Mouse (Mus musculus) forebrain, embryonic 12.5 days (tissue): ENCODE measurements around the gene Vmn1r15. TPM values are rescaled to one million over a fixed set of nuclear protein-coding genes. Genes with fewer than 3 reads are reported as not detected.

Experiments
- ATAC-seq: fragments of 200-750 bp; cut with Nextera tagmentation; 2 replicates; pipeline ENCODE4 v1.8.0; 2017; ENCODE audit warnings: moderate TSS enrichment; ENCODE audit not compliant: low FRiP score
- H3K27ac ChIP-seq: fragments of 300-500 bp; sonication (generic); 2 replicates; pipeline ENCODE4 v1.5.1; 2016; ENCODE audit warnings: mild to moderate bottlenecking
- H3K27me3 ChIP-seq: fragments of 300-500 bp; sonication (generic); 2 replicates; pipeline ENCODE4 v1.6.1; 2016; ENCODE audit warnings: mild to moderate bottlenecking
- H3K36me3 ChIP-seq: fragments of 300-500 bp; sonication (generic); replicated peaks from 2 replicates; pipeline ENCODE4 v1.6.1; 2016; ENCODE audit warnings: mild to moderate bottlenecking
- H3K4me1 ChIP-seq: fragments of 300-500 bp; sonication (generic); 2 replicates; pipeline ENCODE4 v1.6.1; 2016
- H3K4me2 ChIP-seq: fragments of 300-500 bp; sonication (generic); 2 replicates; pipeline ENCODE4 v1.6.1; 2016; ENCODE audit warnings: mild to moderate bottlenecking, moderate library complexity
- H3K4me3 ChIP-seq: fragments of 300-500 bp; sonication (generic); replicated peaks from 2 replicates; pipeline ENCODE4 v1.5.1; 2016; ENCODE audit warnings: mild to moderate bottlenecking
- H3K9ac ChIP-seq: fragments of 300-500 bp; sonication (generic); 2 replicates; pipeline ENCODE4 v1.6.1; 2016; ENCODE audit warnings: mild to moderate bottlenecking
- H3K9me3 ChIP-seq: fragments of 300-500 bp; sonication (generic); 2 replicates; pipeline ENCODE4 v1.6.1; 2016
- WGBS: fragments of 180-500 bp; shearing (Covaris S2); methylation state at CpG from one replicate; pipeline ENCODE4 v1.1.7; 2016; 5-methylcytosine and 5-hydroxymethylcytosine counted together
- polyA plus RNA-seq: library from polyadenylated mRNA; unstranded; fragments of >200 nt; fragmentation: Nextera tagmentation; extraction: Ambion mirVana; gene quantifications from 2 replicates; pipeline ENCODE4 v1.2.1, GENCODE M21; 2016

Vmn1r15 gene
- not detected in 2 replicates for polyA plus RNA-seq

- Histone ChIP-seq H3K36me3 (no peaks in the 10 kb centered on the region), H3K4me2 (no peak within 1 kb of the TSS), H3K27ac (no peak within 1 kb of the TSS), H3K27me3 (no peaks in the 10 kb centered on the region), H3K4me3 (no peak within 1 kb of the TSS), H3K9ac (no peak within 1 kb of the TSS), H3K9me3 (no peaks in the 10 kb centered on the region), H3K4me1 (no peaks in the 10 kb centered on the region)
- ATAC-seq, result no peak
- 85% methylated on average over 1 of the region's 1 CpGs for WGBS
These were observed at the start of gene Vmn1r15 for GRCm38 (mm10) chr6:57257652-57258051. Gene Vmn1r15 (plus strand): TSS chr6:57257952.

DNA sequence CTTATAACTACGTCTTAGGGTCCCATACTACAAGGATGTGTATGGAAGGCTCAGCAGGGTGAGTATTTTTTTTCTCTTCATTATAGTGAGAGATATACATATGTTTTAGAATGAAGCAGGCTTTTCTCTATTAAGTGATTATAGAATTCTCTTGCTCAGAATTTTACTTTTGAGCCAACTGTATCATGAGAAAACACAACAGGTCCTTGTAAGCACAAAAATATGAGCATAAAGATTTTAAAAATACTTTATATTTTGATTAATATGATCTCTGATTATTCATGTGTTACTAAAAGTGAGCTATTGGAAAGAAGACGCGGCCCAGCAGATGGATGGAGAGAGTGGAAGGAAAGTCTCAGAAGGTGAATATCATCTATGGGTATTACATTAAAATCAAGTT lies 26.4 kb upstream of the Vmn1r15 start, which contains the start of gene Vmn1r14:
Vmn1r14 (plus strand) TSS at position 301 of the 400 bp plus-strand sequence.
- Histone ChIP-seq H3K4me3 (no peak within 1 kb of the TSS), H3K4me2 (no peak within 1 kb of the TSS), H3K4me1 (no peaks in the 10 kb centered on the region), H3K9ac (no peak within 1 kb of the TSS), H3K27ac (no peak within 1 kb of the TSS), H3K9me3 (no peaks in the 10 kb centered on the region), H3K27me3 (no peaks in the 10 kb centered on the region), H3K36me3 (no peaks in the 10 kb centered on the region)
- ATAC-seq, result no peak
- 88% methylated on average over 3 of the region's 3 CpGs for WGBS

DNA sequence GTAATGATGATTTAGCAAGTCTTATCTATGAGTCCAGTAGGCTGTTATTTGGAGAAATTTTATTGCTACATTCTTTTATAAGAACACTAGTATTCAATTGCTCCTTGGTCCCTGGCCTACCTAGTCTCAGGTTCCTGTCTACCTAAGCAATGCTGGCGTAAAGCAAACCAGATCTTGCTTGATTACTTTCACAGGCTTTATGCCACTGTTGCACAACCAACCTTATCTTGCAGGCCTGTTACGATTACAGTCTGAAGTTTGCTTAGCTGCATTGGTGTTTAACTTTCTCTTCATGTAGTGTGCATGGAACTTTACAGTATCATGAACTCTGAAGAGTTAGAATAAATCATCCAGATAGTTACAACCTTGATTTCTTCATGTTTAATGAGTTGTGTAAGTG lies 3.2 kb downstream of the Vmn1r15 start:
- ATAC-seq, result no peak
- no peak overlapping the region for H3K27ac ChIP-seq
- H3K4me1 ChIP-seq, result no peaks in the 10 kb centered on the region
- H3K9ac ChIP-seq, result no peak overlapping the region
- no peaks in the 10 kb centered on the region for H3K27me3 ChIP-seq
- H3K9me3 ChIP-seq, result no peaks in the 10 kb centered on the region
- no peak overlapping the region for H3K4me2 ChIP-seq
- 81% methylated on average over 2 of the region's 2 CpGs for WGBS
- H3K4me3 ChIP-seq, result no peak overlapping the region
- H3K36me3 ChIP-seq, result no peaks in the 10 kb centered on the region

DNA sequence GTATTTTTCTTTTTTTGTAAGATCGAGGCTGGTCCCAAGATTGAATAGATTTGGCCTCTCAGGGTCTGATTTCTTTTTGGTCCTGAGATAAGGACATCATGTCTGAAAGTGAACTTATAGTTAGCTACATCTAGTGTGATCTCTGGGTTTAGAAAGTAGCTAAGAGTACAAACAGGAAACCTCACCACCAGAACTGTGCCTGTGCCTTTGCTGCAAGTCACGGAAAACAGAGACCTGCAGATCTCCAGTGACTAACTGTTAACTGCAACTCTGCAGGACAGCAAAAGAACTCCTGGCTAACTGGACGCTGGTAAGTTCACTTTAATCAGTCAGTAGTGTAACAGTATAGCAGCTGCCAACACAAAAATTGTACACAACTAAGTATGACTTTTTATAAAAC lies 14.1 kb downstream of the Vmn1r15 start:
- Histone ChIP-seq H3K36me3 (no peaks in the 10 kb centered on the region), H3K9me3 (no peaks in the 10 kb centered on the region), H3K9ac (no peak overlapping the region), H3K4me2 (no peak overlapping the region), H3K27me3 (no peaks in the 10 kb centered on the region), H3K4me1 (no peaks in the 10 kb centered on the region), H3K4me3 (no peak overlapping the region), H3K27ac (no peak overlapping the region)
- 73% methylated on average over 3 of the region's 3 CpGs for WGBS
- ATAC-seq, result no peak

DNA sequence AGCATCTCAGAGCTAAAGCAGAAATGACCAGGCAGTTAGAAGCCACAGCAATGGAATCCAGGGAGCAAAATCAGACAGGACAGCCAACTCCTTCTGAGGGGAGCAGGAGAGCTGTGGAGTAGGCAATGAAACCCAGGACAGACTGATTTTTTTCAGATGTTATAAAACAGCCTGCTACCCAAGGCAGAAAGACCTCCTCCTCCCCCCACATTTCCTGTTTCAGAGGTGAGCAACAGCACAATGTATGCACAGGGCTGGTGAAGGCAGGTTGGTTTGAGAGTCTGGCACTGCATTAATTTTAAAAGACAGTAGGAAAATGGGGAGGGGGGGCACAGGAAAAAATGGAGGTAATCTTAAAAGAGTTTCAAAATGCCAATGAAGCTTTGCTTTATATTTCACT lies 14.8 kb downstream of the Vmn1r15 start:
- Histone ChIP-seq H3K4me1 (no peaks in the 10 kb centered on the region), H3K36me3 (no peaks in the 10 kb centered on the region), H3K9ac (no peak overlapping the region), H3K27ac (no peak overlapping the region), H3K4me3 (no peak overlapping the region), H3K9me3 (no peaks in the 10 kb centered on the region), H3K27me3 (no peaks in the 10 kb centered on the region), H3K4me2 (no peak overlapping the region)
- ATAC-seq, result no peak

DNA sequence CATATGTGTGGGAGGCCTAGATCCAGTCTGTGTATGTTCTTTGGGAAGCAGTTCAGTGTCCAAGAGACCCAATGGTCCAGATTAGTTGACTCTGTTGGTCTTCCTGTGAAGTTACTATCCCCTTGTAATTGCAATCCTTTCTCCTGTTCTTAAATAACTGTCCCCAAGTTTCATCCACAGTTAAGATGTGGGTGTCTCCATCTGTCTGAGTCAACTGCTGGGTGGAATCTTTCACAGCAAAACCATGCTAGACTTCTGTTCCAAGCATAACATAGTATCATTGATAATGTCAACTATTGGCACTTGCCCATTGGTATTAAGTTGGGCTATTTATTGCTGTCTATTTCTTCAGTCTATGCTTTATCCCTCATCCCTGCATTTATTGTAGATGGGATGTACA lies 21.2 kb downstream of the Vmn1r15 start:
- Histone ChIP-seq H3K4me1 (no peaks in the 10 kb centered on the region), H3K9me3 (no peaks in the 10 kb centered on the region), H3K27me3 (no peaks in the 10 kb centered on the region), H3K36me3 (no peaks in the 10 kb centered on the region), H3K9ac (no peak overlapping the region), H3K4me3 (no peak overlapping the region), H3K4me2 (no peak overlapping the region), H3K27ac (no peak overlapping the region)
- ATAC-seq, result no peak

Other genes starting within 250 kb of the Vmn1r15 start
- gene Vmn1r7, start 232.6 kb upstream of the Vmn1r15 start, polyA plus RNA-seq, result not detected in 2 replicates
- gene Vmn1r8, start 225.7 kb upstream of the Vmn1r15 start, polyA plus RNA-seq, result not detected in 2 replicates
- gene Vmn1r9, start 191.2 kb upstream of the Vmn1r15 start, polyA plus RNA-seq, result not detected in 2 replicates
- not detected in 2 replicates for gene Vmn1r10, start 148.5 kb upstream of the Vmn1r15 start, polyA plus RNA-seq
- not detected in 2 replicates for gene Vmn1r11, start 124.5 kb upstream of the Vmn1r15 start, polyA plus RNA-seq
- not detected in 2 replicates for gene Vmn1r12, start 101.0 kb upstream of the Vmn1r15 start, polyA plus RNA-seq
- not detected in 2 replicates for gene Vmn1r13, start 54.7 kb upstream of the Vmn1r15 start, polyA plus RNA-seq
- gene Vmn1r14, start 26.3 kb upstream of the Vmn1r15 start, polyA plus RNA-seq, result not detected in 2 replicates
- gene Vmn1r16, start 71.5 kb downstream of the Vmn1r15 start, polyA plus RNA-seq, result not detected in 2 replicates
- gene Vmn1r17, start 105.8 kb downstream of the Vmn1r15 start, polyA plus RNA-seq, result not detected in 2 replicates
- not detected in 2 replicates for gene Vmn1r18, start 137.8 kb downstream of the Vmn1r15 start, polyA plus RNA-seq
- not detected in 2 replicates for gene Vmn1r19, start 145.8 kb downstream of the Vmn1r15 start, polyA plus RNA-seq
- gene Vmn1r20, start 171.0 kb downstream of the Vmn1r15 start, polyA plus RNA-seq, result not detected in 2 replicates